Mouse (Mus musculus) thymus, postnatal 36 days (tissue): ENCODE results near the gene Tatdn3.
"Not testable (repeated sequence)": the region's sequence is repeated elsewhere in the genome, so short reads cannot be mapped to it uniquely, and the experiment has no call there.

Experiments
- DNase-seq, 2 experiments: peaks; one replicate each; pipeline ENCODE4 v3.0.0; 2022; ENCODE audit warnings: mixed read lengths in 2 of 2

Tatdn3 gene

GRCm38 (mm10) chr1:191073486-191073885 is 10.8 kb upstream of the Tatdn3 start:
- no peak for DNase-seq

- DNase-seq, result no peak
These were observed 10.3 kb upstream of the Tatdn3 start for GRCm38 (mm10) chr1:191073001-191073400.

- no peak for DNase-seq
These were observed 9.7 kb upstream of the Tatdn3 start for GRCm38 (mm10) chr1:191072329-191072913.

- no peak for DNase-seq
These were observed 8.9 kb upstream of the Tatdn3 start for GRCm38 (mm10) chr1:191071613-191072012.

GRCm38 (mm10) chr1:191070259-191070658 is 7.5 kb upstream of the Tatdn3 start:
- DNase-seq, result no peak

- DNase-seq, result no peak
These were observed 5.6 kb upstream of the Tatdn3 start for GRCm38 (mm10) chr1:191068377-191068776.

GRCm38 (mm10) chr1:191065188-191065587 is 2.5 kb upstream of the Tatdn3 start:
- DNase-seq, result no peak

GRCm38 (mm10) chr1:191064535-191064934 is 1.8 kb upstream of the Tatdn3 start:
- no peak for DNase-seq

GRCm38 (mm10) chr1:191063700-191064099 is 968 bp upstream of the Tatdn3 start:
- DNase-seq, result no peak

- DNase-seq, result no peak
These were observed 421 bp downstream of the Tatdn3 start for GRCm38 (mm10) chr1:191062241-191062780.

GRCm38 (mm10) chr1:191057461-191057860 is 5.3 kb downstream of the Tatdn3 start:
- no peak for DNase-seq

GRCm38 (mm10) chr1:191055533-191055873 is 7.2 kb downstream of the Tatdn3 start:
- DNase-seq, result no peak

GRCm38 (mm10) chr1:191054870-191055532 is 7.7 kb downstream of the Tatdn3 start:
- DNase-seq, result no peak

GRCm38 (mm10) chr1:191053555-191053954 is 9.2 kb downstream of the Tatdn3 start:
- no peak for DNase-seq

- no peak for DNase-seq
These were observed 16.4 kb downstream of the Tatdn3 start for GRCm38 (mm10) chr1:191046231-191046824.

- no peak for DNase-seq
These were observed 17.5 kb downstream of the Tatdn3 start for GRCm38 (mm10) chr1:191045264-191045663.

GRCm38 (mm10) chr1:191042688-191043087 is 20.0 kb downstream of the Tatdn3 start:
- no peak for DNase-seq

- DNase-seq, result no peak
These were observed 20.6 kb downstream of the Tatdn3 start for GRCm38 (mm10) chr1:191042106-191042505.

- no peak for DNase-seq
These were observed 21.4 kb downstream of the Tatdn3 start for GRCm38 (mm10) chr1:191041352-191041751.

- no peak for DNase-seq
These were observed 24.7 kb downstream of the Tatdn3 start for GRCm38 (mm10) chr1:191037999-191038398.

- DNase-seq, result no peak
These were observed 26.0 kb downstream of the Tatdn3 start, which contains the start of gene Spata45 for GRCm38 (mm10) chr1:191036554-191037334. Spata45 (plus strand) TSS chr1:191036639.

- DNase-seq, result no peak
These were observed 27.1 kb downstream of the Tatdn3 start for GRCm38 (mm10) chr1:191035649-191036048.

- not testable (repeated sequence) for DNase-seq
These were observed 31.8 kb downstream of the Tatdn3 start for GRCm38 (mm10) chr1:191030922-191031425.
